Mouse (Mus musculus): ENCODE data around the gene Lce3f. TPM values are rescaled to one million over a fixed set of nuclear protein-coding genes. Genes with fewer than 3 reads are reported as not detected.

Lce3f gene
- polyA plus RNA-seq, 1 experiment from 2014 or later, result not detected

- H3K27me3 ChIP-seq, result peaks cover 4% of the 10 kb centered on the region; the same call in 1 of the 2 replicates
- no peaks in the 10 kb centered on the region for H3K4me1 ChIP-seq
- H3K9ac ChIP-seq, result no peak overlapping the region
- no peak overlapping the region for H3K4me2 ChIP-seq (replicated peaks)
- H3K9me3 ChIP-seq (replicated peaks), result no peaks in the 10 kb centered on the region
- no peaks in the 10 kb centered on the region for H3K36me3 ChIP-seq
- no peak for ATAC-seq (ENCODE audit: low FRiP score)
- 84% methylated on average over 1 of the region's 1 CpGs for WGBS
- no peak overlapping the region for H3K4me3 ChIP-seq
- H3K27ac ChIP-seq, result no peak overlapping the region
These were observed 29.1 kb downstream of the Lce3f start for GRCm38 (mm10) chr3:93021171-93021570.

DNA sequence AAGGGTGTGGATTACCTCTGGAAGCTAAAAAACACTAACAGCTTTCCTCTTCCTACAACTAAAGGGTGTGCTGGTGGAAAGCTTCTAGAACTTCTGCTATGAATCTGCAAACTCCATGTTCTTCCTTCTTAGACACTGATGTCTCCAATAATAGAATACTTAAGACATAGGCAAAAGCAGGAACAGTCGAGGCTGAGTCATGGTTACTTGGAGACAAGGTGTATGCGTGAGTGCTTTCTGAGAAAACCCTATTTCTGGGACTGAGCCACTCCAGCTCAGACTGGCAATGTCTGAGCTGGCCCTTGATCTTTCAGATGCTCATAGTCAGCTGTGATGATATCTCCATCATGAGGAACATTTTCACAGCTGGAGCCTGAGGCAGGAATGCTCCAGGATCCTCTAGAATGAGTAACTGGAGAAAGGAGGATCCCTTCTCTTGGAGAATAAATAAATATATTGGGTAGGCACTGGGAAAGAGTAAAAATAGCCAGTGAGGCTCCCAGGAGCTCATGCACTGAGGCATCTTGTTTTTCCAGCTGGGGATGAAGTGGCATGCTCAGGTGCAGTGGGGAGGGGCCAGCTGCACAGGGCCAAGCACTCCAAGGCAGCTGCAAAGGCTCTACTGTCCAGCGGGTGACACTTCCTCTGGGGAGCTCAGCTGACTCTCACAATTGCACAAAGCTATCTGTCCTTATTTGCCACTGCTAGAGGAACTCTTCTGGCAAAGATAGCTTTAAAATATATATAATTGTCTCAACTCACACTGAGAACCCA is 31.6 kb downstream of the Lce3f start:
- Histone ChIP-seq H3K4me2 (replicated peaks) (no peak overlapping the region), H3K27me3 (no peaks in the 10 kb centered on the region), H3K9me3 (replicated peaks) (no peaks in the 10 kb centered on the region), H3K9ac (no peak overlapping the region), H3K4me3 (no peak overlapping the region), H3K4me1 (no peaks in the 10 kb centered on the region), H3K27ac (no peak overlapping the region), H3K36me3 (no peaks in the 10 kb centered on the region)
- WGBS, result 79% methylated on average over 3 of the region's 3 CpGs
- no peak for ATAC-seq (ENCODE audit: low FRiP score)

- H3K27ac ChIP-seq, result no peak overlapping the region
- no peaks in the 10 kb centered on the region for H3K9me3 ChIP-seq (replicated peaks)
- H3K4me2 ChIP-seq (replicated peaks), result no peak overlapping the region
- 97% methylated on average over 2 of the region's 2 CpGs for WGBS
- ATAC-seq (ENCODE audit: low FRiP score), result no peak
- H3K4me3 ChIP-seq, result no peak overlapping the region
- H3K27me3 ChIP-seq, result no peaks in the 10 kb centered on the region
- H3K9ac ChIP-seq, result no peak overlapping the region
- no peaks in the 10 kb centered on the region for H3K36me3 ChIP-seq
- no peaks in the 10 kb centered on the region for H3K4me1 ChIP-seq
These were observed 33.5 kb downstream of the Lce3f start for GRCm38 (mm10) chr3:93025486-93025885.

- peak; percentile 81 for ATAC-seq (ENCODE audit: low FRiP score)
- no peak overlapping the region for H3K27ac ChIP-seq
These were observed 39.4 kb downstream of the Lce3f start for GRCm38 (mm10) chr3:93031450-93031849.

More at GRCm38 (mm10) chr3:93031450-93031849, 39.4 kb downstream of the Lce3f start:
- Histone ChIP-seq H3K4me2 (replicated peaks) (no peak overlapping the region), H3K27me3 (no peaks in the 10 kb centered on the region), H3K9ac (no peak overlapping the region), H3K36me3 (no peaks in the 10 kb centered on the region), H3K9me3 (replicated peaks) (no peaks in the 10 kb centered on the region), H3K4me3 (no peak overlapping the region), H3K4me1 (no peaks in the 10 kb centered on the region)
- WGBS, result 58% methylated on average over 5 of the region's 5 CpGs

Other genes starting within 250 kb of the Lce3f start
- not detected in 2 replicates for gene Lce1g, start 239.9 kb upstream of the Lce3f start, polyA plus RNA-seq (2016; fragmentation: Nextera tagmentation; extraction: Ambion mirVana)
- gene Lce1h, start 227.2 kb upstream of the Lce3f start, polyA plus RNA-seq (2016; fragmentation: Nextera tagmentation; extraction: Ambion mirVana), result not detected in 2 replicates
- not detected in 2 replicates for gene Lce1i, start 213.3 kb upstream of the Lce3f start, polyA plus RNA-seq (2016; fragmentation: Nextera tagmentation; extraction: Ambion mirVana)
- gene Lce1j, start 201.7 kb upstream of the Lce3f start, polyA plus RNA-seq (2016; fragmentation: Nextera tagmentation; extraction: Ambion mirVana), result not detected in 2 replicates
- not detected in 2 replicates for gene Lce1k, start 184.3 kb upstream of the Lce3f start, polyA plus RNA-seq (2016; fragmentation: Nextera tagmentation; extraction: Ambion mirVana)
- not detected in 2 replicates for gene Kprp, start 165.0 kb upstream of the Lce3f start, polyA plus RNA-seq (2016; fragmentation: Nextera tagmentation; extraction: Ambion mirVana)
- gene Lce1l, start 140.9 kb upstream of the Lce3f start, polyA plus RNA-seq (2016; fragmentation: Nextera tagmentation; extraction: Ambion mirVana), result not detected in 2 replicates
- not detected in 2 replicates for gene 2310050C09Rik, start 122.0 kb upstream of the Lce3f start, polyA plus RNA-seq (2016; fragmentation: Nextera tagmentation; extraction: Ambion mirVana)
- not detected in 2 replicates for gene Lce3a, start 66.0 kb upstream of the Lce3f start, polyA plus RNA-seq (2016; fragmentation: Nextera tagmentation; extraction: Ambion mirVana)
- not detected in 2 replicates for gene Lce3b, start 59.2 kb upstream of the Lce3f start, polyA plus RNA-seq (2016; fragmentation: Nextera tagmentation; extraction: Ambion mirVana)
- not detected in 2 replicates for gene Lce3c, start 47.7 kb upstream of the Lce3f start, polyA plus RNA-seq (2016; fragmentation: Nextera tagmentation; extraction: Ambion mirVana)
- gene Lce3d, start 34.8 kb upstream of the Lce3f start, polyA plus RNA-seq (2016; fragmentation: Nextera tagmentation; extraction: Ambion mirVana), result not detected in 2 replicates
- not detected in 2 replicates for gene Lce3e, start 25.2 kb upstream of the Lce3f start, polyA plus RNA-seq (2016; fragmentation: Nextera tagmentation; extraction: Ambion mirVana)
- gene Crct1, start 23.5 kb downstream of the Lce3f start, polyA plus RNA-seq (2016; fragmentation: Nextera tagmentation; extraction: Ambion mirVana), result 0.41 TPM in 1 of 2 replicates, not detected in the other
- gene Lce1m, start 26.8 kb downstream of the Lce3f start, polyA plus RNA-seq (2016; fragmentation: Nextera tagmentation; extraction: Ambion mirVana), result not detected in 2 replicates
- gene Gm4858, start 76.6 kb downstream of the Lce3f start, polyA plus RNA-seq (2016; fragmentation: Nextera tagmentation; extraction: Ambion mirVana), result not detected in 2 replicates
- gene Crnn, start 152.6 kb downstream of the Lce3f start, polyA plus RNA-seq (2016; fragmentation: Nextera tagmentation; extraction: Ambion mirVana), result not detected in 2 replicates
- gene Flg2, start 205.1 kb downstream of the Lce3f start, polyA plus RNA-seq (2016; fragmentation: Nextera tagmentation; extraction: Ambion mirVana), result not detected in 2 replicates

Measured in hindbrain, embryonic 12.5 days (tissue).